Mouse (Mus musculus) CD4-positive, CD25-positive, alpha-beta regulatory T cell, adult 2 months (primary cell): ENCODE measurements around the gene Cpped1.

Experiments used
- DNase-seq: peaks from one replicate; pipeline ENCODE4 v3.0.0-alpha.2; 2012; ENCODE audit warnings: low read depth, low spot score

Gene Cpped1

DNA sequence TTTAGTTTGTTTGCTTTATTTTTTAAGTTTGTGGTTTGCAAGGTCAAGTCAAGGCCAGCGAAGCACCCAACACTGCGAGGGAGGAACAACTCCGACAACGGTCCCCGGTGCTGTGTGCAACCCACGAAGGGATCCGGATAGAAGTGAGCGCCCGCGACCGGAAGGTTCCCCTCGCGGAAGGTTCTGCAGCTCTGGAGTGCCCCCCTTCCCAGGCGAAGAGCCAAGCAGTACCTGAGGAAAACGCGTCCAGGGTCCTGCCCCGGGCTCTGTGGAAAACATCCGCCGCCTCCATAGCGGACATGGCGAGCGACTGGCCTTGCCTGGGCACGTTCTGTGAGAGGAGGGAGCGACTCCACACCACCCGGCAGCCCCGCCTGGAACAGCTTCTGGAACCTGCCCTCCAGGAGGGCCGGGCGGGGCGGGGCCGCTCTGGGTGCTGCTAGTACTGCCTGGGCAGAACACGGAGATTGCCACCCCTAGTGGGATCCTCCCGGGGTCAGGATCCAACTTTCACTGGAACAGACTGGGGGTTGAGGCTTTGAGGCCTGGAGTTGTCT lies at the start of gene Cpped1:
Gene Cpped1, minus strand, starts transcription at position 411 of the 557 bp plus-strand sequence.
- DNase-seq = peak; percentile 90

DNA sequence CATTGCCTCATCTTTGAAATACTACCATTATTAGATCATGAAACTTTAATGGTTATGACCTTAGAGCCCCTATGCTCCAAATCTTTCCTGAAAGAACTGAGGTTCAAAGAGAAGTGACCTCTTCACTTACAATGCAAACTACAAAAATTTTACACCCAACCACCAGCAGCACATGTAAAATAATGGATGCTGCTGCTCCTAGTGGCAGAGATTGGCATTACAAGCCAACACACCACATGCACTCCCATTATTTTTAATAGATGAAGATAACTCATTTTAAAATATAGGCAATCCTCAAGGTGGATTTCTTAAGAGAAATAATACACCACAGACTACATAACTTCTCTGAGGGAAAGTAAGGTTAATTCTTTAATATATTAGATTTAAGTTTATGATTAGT lies 31.2 kb upstream of the Cpped1 start:
- DNase-seq = peak; percentile 74

DNA sequence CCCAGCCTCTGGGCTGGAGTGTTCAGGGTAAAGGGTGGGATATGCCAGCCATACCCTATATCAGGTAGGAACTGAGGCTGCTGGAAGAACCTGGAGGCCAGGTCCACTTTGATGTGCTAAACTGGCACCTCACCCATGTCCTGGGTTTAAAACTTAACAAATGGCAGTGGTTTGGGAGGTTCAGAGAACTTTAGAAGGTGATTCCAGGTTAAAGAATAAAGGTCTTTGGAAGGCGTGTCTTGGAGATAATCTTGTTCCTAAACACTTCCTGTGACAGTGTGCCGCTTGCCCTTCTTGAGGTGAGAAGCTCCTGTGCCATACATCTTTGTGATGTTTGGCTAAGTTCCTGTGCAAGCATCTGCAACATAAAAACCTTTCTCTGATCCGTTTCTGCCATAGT lies 1.6 kb upstream of the Cpped1 start:
- DNase-seq = no peak

DNA sequence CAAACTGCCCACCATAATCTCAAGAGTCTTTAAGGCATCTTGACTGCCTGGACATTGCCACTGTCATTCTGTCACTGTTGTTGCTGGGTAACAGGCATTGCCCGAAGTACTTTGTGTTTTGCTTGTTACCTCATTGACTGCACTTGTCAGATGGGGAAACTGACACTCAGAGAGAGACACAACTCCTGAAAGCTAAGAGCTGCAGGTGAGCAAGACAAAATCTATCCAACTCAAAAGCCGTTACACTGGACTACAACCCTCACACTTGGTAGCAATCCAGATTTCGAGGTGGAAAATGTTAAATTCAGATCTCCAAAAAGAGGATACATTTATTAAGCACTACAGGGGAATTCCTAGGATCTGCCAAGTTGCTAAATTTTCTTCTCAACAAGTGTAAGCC lies 572 bp upstream of the Cpped1 start:
- DNase-seq = peak; percentile 6

DNA sequence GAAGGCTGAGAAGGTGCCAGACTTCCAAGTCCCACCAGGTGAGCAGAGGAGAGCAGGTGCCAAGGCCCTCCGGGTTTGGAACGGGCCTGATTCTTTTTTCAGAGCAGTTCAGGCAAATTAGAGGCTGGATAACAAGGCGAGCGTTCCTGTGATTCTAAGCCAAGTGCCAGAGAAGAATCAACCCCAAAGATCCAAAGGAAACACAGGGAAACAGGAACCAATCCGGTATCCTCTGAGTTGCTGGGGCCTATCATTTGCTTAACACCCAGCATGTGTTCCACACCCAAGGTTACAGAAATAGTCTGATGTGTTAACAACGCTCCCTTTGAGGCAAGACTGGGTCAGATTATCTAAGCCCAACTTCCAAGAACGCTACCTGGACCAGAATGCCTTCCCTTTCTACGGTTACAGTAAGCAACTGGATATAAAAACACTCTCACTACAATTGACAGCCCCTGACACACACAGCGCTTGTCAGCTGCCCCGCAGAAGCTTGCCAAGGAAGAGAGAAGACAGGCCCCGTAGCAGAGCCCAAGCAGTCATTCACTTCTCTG lies 707 bp downstream of the Cpped1 start:
- no peak for DNase-seq

DNA sequence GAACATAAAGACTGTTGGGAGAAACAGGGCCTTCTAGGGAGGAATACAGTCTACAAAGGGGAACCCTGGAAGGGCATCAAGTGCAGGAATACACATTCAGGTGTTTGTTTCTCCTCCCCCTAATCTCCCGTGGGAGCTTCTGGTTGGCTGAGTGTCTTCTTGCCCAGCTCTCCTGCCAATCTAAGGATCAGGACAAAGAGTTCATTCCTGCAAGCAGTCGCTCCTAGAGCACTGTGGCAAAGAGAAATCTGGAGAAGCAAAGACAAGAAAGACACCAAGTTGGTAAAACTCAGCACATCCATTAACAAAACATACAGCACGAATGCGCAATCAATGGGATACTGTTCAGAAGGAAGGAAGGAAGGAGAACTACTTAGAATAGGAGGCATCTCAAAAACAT lies 1.4 kb downstream of the Cpped1 start:
- DNase-seq = no peak

DNA sequence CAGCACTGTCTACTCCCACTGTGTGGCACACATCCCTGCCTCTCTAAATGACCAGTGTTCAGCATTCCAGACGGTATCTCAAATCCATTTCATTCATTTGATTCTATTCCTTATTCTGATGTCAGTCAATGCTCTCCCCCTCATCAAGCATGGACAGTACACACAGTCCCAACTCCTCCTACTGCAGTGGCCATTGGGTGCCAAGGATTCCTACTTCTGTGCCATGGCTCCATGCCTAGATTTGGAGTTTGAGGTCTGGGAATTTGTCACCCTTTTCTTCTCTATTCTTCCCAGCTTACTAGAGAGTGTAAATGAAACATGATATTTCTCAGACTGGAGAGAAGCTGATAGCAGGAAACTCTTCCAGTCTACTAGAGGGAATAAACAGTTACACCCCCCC lies 2.3 kb downstream of the Cpped1 start:
- no peak for DNase-seq

DNA sequence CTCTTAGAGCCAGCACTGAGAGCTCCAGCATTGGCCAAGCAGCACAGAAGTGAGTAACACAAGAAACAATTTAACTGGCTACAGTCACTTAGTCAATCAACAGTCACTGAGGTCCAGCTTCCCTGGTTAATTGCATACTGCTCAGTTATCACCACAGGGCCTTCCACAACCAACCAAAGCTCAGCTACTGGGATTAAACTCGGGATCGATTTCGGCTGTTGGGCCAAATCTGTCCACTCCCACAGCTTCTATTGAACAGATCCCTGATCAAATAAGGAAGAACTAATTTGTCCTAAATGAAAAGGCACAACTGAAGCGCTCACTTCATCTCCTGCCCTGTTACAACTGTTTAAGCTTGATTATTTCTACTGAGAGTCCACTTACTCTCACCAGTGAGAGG lies 4.0 kb downstream of the Cpped1 start:
- DNase-seq = no peak

DNA sequence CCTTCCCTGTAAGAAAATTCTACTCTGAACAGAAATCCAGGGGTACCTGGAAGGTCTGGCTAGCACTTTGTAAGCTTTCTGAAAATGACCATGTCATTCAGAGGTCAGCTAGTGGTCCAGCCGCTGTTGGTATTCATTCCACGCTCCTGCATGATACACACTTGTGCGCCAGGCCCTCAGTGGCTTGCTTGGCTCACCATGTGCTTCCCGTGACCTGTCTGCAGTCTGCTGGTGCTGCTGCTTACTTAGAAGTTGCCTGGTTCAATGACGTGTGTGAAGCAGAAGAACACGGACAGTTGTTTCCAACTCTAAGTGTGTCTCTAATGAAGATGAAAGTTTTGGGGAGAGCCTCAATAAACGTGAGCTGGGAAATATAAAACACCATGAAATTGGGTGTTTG lies 7.2 kb downstream of the Cpped1 start:
- no peak for DNase-seq

DNA sequence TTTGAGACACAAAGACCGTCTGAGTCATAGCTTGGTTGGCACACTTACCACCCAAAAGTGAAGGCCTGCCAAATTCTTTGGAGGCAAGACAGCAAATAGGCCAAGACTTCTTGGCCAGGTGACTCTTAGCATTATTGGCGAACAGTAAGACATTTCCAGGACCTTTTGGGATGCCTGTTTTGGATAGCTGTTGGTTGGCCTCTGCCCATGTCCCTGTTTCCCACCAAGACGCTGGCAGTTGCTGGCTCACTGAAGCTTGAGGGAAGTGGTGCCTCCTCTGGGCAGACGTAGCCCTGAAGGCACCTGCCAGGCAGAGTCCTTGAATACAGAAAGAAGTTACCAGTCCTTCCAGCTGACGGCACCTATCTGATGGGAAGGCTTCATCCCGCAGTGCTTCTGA lies 8.9 kb downstream of the Cpped1 start:
- DNase-seq = no peak

DNA sequence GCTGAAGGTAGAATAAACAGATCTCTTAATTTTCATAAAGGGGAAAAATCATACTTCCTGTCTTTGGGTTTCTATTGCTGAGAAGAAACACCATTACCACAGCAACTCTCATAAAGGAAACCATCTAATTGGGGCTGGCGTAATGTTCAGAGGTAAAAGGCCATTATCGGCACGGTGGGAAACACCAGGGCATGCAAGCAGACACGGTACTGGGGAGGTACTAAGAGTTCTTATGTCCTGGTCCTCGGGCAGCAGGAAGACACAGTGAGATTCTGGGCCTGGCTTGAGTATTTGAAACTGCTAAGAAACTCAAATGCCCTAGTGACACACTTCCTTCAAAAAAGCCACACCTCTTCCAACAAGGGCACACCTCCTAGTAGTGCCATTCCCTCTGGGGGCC lies 12.8 kb downstream of the Cpped1 start:
- DNase-seq = peak; percentile 55

DNA sequence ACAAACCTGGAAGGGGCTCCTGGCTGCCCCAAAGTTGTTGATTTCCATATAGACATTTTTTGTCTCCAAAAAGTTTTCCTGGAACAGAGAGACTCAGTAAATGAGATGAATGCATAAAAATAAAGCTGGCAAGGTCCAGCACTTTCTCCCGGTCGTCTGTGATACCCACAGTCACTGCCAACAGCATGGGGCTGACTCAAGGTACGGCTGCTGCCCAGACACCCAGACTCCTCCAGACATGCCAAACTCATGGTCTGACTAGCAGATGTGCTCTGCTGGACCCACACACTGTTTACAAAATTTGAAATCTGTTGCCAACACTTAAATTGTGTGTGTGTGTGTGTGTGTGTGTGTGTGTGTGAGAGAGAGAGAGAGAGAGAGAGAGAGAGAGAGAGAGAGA lies 14.4 kb downstream of the Cpped1 start:
- DNase-seq = no peak

DNA sequence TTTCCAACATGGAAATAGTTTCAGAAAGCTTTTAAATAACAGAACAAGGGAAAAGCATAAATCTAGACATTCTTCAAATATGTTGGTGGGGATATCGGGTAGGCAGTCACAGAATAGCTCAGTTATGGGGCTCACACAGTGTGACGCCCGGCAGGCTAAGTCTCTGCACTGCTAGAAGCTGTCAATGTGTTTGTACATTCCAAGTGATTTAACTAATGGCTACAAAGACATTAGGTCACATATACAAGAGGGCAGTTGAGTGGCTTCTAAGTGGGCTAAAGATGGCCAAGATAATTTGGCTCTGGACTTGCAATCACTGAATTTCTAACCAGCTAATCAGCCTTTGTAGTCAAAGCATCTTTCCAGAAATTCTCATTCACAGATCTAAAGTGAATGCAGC lies 19.1 kb downstream of the Cpped1 start:
- no peak for DNase-seq

DNA sequence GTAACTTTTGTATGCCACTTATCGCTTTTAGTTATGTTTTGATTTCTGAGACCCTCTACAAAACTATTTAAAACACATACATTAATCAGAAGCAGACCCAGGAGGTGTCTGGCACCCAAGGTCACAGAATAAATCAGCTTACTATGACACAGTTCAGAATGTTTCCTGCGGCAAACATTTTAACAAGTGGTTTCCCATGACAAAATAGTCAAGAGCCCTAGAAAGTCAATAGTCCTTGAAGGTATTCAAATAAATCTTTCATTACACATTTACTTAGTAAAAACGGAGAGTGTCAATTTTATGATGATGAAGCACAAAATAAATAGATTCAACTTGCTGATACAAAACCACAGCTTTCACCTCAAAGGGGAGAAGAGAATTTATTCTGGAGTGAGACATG lies 19.5 kb downstream of the Cpped1 start:
- DNase-seq = no peak

DNA sequence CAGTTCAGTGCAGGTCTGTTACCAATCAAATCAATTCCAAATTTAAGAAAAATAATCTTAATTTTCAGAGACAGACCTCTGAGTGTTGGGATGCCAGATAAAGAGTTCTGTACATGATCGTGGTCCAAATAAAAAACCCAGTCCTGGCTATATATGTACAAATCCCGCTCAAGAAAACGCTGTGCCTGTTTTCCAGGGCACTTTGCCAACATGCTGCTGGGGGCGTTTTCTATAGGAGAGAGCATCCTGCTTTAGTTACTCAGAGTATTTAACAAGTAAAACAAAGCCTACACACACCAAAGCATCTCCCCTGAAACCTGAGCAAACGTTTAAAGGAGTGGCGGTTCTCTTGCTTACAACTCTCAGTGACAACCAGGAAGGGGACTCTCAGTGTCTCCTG lies 27.4 kb downstream of the Cpped1 start:
- DNase-seq = no peak

DNA sequence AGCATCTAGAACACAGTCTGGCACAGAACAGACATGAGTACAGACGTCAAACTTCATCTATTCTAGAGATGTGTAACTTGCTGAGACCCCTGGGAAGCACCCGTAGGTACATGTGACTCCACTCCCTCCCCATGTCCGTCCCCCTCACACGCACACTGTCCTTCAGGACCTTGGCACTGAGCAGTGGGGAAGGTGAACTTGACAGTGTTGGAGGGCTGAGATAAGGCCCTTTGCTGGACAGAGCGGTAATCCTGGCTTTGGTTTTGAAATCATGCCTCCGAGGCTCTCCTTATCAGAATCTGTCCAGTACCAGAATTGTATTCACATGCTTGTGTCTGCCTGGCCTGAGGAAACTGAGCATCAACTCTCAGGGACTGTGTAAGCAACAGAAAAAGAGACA lies 28.8 kb downstream of the Cpped1 start:
- no peak for DNase-seq

DNA sequence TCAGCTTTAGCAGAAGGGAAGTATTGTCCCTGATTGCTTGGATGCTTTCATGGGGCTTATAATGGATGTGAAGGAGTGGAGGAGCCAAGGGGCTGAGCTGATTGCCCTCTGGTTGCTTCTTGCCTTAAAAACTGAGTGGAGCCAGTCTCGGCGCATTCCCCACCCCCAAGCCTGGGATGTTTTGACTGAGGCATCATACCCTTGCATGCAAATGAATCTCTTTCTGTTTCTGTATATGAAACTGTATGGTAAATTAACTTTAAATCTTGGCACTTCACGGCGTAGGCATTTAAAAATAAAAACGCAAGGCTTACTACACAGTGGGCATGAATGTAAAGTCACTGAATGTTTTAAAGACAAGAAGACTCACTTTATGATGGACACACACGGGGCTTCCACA lies 30.0 kb downstream of the Cpped1 start:
- no peak for DNase-seq

DNA sequence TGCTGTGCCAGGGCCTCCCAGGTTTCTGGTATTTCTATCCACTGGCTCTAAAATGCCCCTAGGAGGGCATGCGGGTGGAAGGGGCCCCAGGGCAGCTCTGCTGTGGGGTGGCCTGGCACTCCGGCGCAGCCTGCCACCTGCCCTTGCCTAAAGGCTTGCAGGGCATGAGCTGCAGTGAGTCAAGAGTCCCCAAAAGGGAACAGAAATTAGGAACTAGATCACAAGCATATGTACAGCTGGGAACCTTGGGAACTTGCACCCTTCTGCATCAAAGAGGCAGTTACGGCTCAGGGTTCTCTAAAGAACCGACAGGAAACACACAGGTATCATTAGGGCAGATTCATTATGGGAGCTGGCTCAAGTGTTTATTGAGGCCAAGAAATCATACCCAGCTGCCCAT lies 34.0 kb downstream of the Cpped1 start:
- DNase-seq = no peak

DNA sequence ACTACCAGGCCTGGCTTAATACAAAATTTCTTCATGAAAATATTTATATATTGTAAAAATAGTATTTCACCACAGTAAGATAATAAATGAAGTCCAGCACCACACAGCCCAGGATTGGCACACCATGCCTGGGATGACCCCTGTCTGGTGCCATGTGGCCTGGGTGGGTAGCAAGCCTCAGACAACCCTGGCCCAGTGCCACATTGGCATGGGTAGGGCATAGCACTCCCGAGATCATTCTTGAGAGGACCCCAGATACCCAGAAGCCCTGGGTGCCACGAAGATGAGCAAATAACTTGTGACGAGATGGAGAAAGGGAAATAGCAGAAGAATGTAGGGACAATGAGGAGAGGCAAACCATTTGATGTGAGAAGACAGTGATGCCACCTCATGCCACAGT lies 36.0 kb downstream of the Cpped1 start:
- DNase-seq = no peak

DNA sequence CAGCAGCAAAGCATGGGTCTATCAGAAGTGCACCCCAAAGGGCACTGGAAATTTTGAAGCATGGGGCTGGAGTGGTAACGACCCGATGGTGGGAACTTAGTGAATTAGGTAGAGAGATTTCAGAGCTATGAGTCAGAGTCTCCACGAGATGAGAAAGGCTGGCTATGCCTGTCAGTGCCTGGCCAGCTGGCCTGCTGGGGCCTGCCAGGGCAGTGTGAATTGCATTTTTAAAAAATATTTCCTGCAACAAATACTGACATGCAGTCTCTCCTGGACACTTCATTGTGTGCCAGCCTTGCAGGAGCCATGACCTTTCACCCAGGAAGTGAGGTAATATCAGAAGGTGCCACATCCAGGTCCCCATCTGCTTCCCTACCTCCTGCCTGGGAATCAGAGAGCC lies 40.8 kb downstream of the Cpped1 start:
- no peak for DNase-seq

DNA sequence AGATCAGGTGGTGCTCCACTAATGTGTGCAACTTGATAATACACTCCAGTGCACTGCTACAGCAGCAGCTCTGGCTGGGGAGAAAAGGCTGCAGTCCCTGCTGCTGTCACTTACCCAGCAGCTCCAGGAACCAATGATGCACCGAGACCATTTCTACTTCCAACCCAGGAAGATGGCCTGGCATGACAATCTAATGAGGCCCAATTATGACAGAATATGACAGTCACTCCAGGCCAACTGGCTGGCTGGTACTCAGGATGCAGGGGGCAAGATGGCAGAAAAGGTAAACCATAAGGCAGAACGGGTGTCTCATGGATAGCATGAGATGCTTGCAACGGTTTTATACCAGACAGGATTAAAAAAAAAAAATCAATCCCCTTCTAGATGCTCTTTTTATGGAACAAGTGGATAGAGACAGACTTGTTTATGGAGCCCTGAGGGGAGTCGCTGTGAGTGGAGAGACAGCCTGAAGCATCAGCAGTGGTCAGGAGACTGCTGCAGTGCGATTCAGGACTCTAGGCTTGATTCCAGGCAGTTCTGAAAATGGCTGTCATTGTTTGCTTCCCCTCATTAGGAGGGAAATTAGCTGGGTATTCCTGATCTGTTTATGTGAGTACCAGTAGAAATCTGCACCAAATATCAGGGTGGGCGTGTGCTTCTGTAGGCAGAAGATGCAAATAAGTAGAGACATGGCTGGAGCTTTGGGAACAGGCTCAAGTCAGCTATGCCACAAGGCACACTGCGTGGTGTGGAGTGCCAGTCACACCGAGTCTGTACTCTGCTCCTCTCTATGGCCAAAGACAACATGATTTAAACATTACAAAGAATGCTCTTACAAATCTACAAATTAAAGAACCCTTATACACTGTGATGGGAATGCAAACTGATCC lies 56.3 kb downstream of the Cpped1 start:
- no peak for DNase-seq

DNA sequence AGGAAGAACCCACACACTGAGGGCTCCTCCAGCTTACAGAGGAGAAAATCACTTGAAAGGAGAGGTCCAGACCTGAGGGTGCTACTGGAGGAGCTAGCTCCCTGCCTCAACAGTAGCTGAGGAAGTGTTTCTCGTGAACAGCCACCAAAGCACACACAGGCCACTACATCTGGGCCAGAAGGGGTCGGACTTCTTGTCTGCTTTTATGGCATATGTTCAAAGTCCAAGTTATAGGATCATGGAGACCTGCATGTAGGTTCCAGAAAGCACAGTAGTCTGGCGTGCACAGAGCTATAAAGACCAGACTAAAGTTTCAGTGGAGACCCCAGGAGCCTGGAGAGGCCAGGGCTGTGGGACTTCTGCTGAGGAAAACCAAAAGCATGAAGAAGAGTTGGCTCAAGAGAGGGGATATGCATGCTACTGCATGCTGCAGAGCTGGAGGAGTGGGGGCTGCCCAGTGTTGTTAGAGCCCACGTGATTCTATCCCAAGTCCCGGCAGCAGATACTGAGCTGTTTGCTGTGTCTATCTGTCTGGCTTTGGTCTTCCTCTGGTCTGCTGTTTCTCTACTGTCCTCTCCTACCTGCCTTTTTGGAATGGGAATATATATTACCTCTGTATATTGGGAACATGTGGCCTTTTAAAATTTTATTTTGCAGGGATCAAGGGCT lies 60.1 kb downstream of the Cpped1 start:
- no peak for DNase-seq

DNA sequence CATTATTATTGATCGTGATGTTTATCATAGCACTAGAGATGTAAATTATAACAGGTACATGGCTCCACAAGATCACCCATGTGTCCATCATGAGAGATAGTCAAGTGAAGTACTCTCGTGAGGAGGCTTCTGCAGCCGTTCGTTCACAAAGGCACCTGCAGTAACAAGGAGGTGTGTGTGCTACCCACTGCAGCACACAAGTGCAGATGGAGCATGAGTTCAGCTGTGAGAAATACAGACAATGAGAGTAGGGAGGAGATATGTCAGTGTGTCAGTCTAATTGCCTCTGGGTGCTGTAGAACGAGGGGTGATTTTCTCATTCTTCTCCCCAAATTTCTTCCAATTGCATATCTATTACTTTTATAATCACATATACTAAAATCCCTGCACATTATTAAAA lies 63.9 kb downstream of the Cpped1 start:
- DNase-seq = no peak
